Mouse (Mus musculus) cerebellum, adult 9-11 months (tissue): ENCODE results near the gene Ccni.
A peak's percentile ranks its signal among the peaks of the same experiment; 100 is the strongest.

ENCODE experiments used
- DNase-seq: peaks from one replicate; pipeline ENCODE4 v3.0.0; 2022

Gene Ccni

GRCm38 (mm10) chr5:93206109-93207005 is at the start of gene Ccni, which contains the start of gene 2010109A12Rik:
Ccni (minus strand) TSS chr5:93206495.
2010109A12Rik (plus strand) TSS chr5:93206518.
- DNase-seq: peak; percentile 96

- DNase-seq: no peak
Measured at GRCm38 (mm10) chr5:93255759-93256265, 49.5 kb upstream of the Ccni start.

GRCm38 (mm10) chr5:93251001-93251760 is 44.9 kb upstream of the Ccni start:
- DNase-seq: peak; percentile 82

- DNase-seq: no peak
Measured at GRCm38 (mm10) chr5:93249940-93250578, 43.8 kb upstream of the Ccni start.

GRCm38 (mm10) chr5:93245280-93245679 is 39.0 kb upstream of the Ccni start:
- no peak for DNase-seq

GRCm38 (mm10) chr5:93239590-93240544 is 33.6 kb upstream of the Ccni start:
- DNase-seq: no peak

GRCm38 (mm10) chr5:93236541-93236940 is 30.2 kb upstream of the Ccni start:
- peak; percentile 65 for DNase-seq

GRCm38 (mm10) chr5:93235888-93236287 is 29.6 kb upstream of the Ccni start:
- DNase-seq: peak; percentile 98

GRCm38 (mm10) chr5:93234605-93235004 is 28.3 kb upstream of the Ccni start:
- DNase-seq: peak; percentile 57

- DNase-seq: peak; percentile 54
Measured at GRCm38 (mm10) chr5:93234130-93234529, 27.8 kb upstream of the Ccni start.

GRCm38 (mm10) chr5:93232838-93233237 is 26.5 kb upstream of the Ccni start:
- no peak for DNase-seq

GRCm38 (mm10) chr5:93231721-93232120 is 25.4 kb upstream of the Ccni start:
- DNase-seq: peak; percentile 60

- no peak for DNase-seq
Measured at GRCm38 (mm10) chr5:93229527-93229926, 23.2 kb upstream of the Ccni start.

GRCm38 (mm10) chr5:93227157-93227556 is 20.9 kb upstream of the Ccni start:
- no peak for DNase-seq

GRCm38 (mm10) chr5:93224549-93224948 is 18.3 kb upstream of the Ccni start:
- DNase-seq: no peak

GRCm38 (mm10) chr5:93221661-93222060 is 15.4 kb upstream of the Ccni start:
- DNase-seq: peak; percentile 72

GRCm38 (mm10) chr5:93218375-93218774 is 12.1 kb upstream of the Ccni start:
- no peak for DNase-seq

GRCm38 (mm10) chr5:93207555-93207954 is 1.3 kb upstream of the Ccni start:
- DNase-seq: no peak

GRCm38 (mm10) chr5:93207006-93207348 is 682 bp upstream of the Ccni start:
- DNase-seq: no peak

GRCm38 (mm10) chr5:93205371-93206108 is 755 bp downstream of the Ccni start:
- peak; percentile 83 for DNase-seq

- no peak for DNase-seq
Measured at GRCm38 (mm10) chr5:93201181-93201580, 5.1 kb downstream of the Ccni start.
